ENCODE assay signal across 9 mouse cellular contexts in genomic region chr3:129199160-129199608, GRCm38 (mm10). TPM values are rescaled to one million over a fixed set of nuclear protein-coding genes. Genes with fewer than 3 reads are reported as not detected.
DNase-seq lines count a peak whose midpoint lies in the region; ATAC-seq lines count a peak whose summit lies in the region.
"Had no signal": no experiment of that assay in that cellular context is flagged by ENCODE, and none has a peak within 500 bp of the region (broad histone marks: within the 10 kb centered on the region; RNA-seq: fewer than 3 reads in every experiment).

No protein-coding gene starts in this region.

- peaks cover 35% of the 10 kb centered on the region for H3K4me1 ChIP-seq in heart, embryonic 13.5 days
- no peaks in the 10 kb centered on the region for H3K4me1 ChIP-seq in brown adipose tissue, adult 24 weeks (ENCODE audit: control insufficient read depth, insufficient read depth, insufficient read length, low read length)
- H3K4me1 ChIP-seq in hindbrain, embryonic 15.5 days (replicated peaks) = peaks cover 17% of the 10 kb centered on the region
- peaks cover 21% of the 10 kb centered on the region for H3K4me1 ChIP-seq in midbrain, embryonic 15.5 days

- no peaks in the 10 kb centered on the region for H3K36me3 ChIP-seq in heart, embryonic 13.5 days
- no peaks in the 10 kb centered on the region for H3K36me3 ChIP-seq in hindbrain, embryonic 15.5 days
- H3K36me3 ChIP-seq in midbrain, embryonic 15.5 days (replicated peaks) = no peaks in the 10 kb centered on the region

- intact Hi-C loops in heart, postnatal 36 days (cut with DNase I) = no loop called here

- peak overlapping the region; percentile 87 for H3K4me2 ChIP-seq in heart, embryonic 13.5 days
- H3K4me2 ChIP-seq in hindbrain, embryonic 15.5 days = peak overlapping the region; percentile 54
- peak overlapping the region; percentile 42 for H3K4me2 ChIP-seq in midbrain, embryonic 15.5 days

- H3K9ac ChIP-seq in heart, embryonic 13.5 days = peak overlapping the region; percentile 70
- no peak overlapping the region for H3K9ac ChIP-seq in hindbrain, embryonic 15.5 days
- H3K9ac ChIP-seq in midbrain, embryonic 15.5 days = no peak overlapping the region

- H3K27me3 ChIP-seq in heart, embryonic 13.5 days (replicated peaks) = peaks cover 94% of the 10 kb centered on the region
- H3K27me3 ChIP-seq in hindbrain, embryonic 15.5 days = peaks cover 88% of the 10 kb centered on the region
- peaks cover 76% of the 10 kb centered on the region for H3K27me3 ChIP-seq in midbrain, embryonic 15.5 days (replicated peaks)
- H3K27me3 ChIP-seq: CH12.LX had no signal

- peak overlapping the region; percentile 57 for H3K4me3 ChIP-seq in heart, embryonic 13.5 days
- peak overlapping the region; percentile 23; the same call in 1 of the 2 replicates for H3K4me3 ChIP-seq in brown adipose tissue, adult 24 weeks (ENCODE audit: insufficient read depth, low read depth, low read length)
- H3K4me3 ChIP-seq in hindbrain, embryonic 15.5 days = peak overlapping the region; percentile 32
- H3K4me3 ChIP-seq in midbrain, embryonic 15.5 days = peak overlapping the region; percentile 31

- no peak for DNase-seq in heart, postnatal 36 days
- no peak for DNase-seq in spleen, postnatal 4 days (ENCODE audit: low spot score in 2 of 2)
- no peak for DNase-seq in thymus, postnatal 14 days
- no peak for DNase-seq in spleen, postnatal 10 days (ENCODE audit: low spot score in 2 of 2)

- H3K27ac ChIP-seq in heart, embryonic 13.5 days (replicated peaks) = no peak overlapping the region
- no peak overlapping the region for H3K27ac ChIP-seq in brown adipose tissue, adult 24 weeks (replicated peaks; ENCODE audit: low read depth, low read length)
- H3K27ac ChIP-seq in hindbrain, embryonic 15.5 days (replicated peaks) = no peak overlapping the region
- H3K27ac ChIP-seq in midbrain, embryonic 15.5 days = peak overlapping the region; percentile 47; the same call in 1 of the 2 replicates

- no peak for ATAC-seq in heart, embryonic 13.5 days (ENCODE audit: extremely low read depth, insufficient number of reproducible peaks, low FRiP score, low TSS enrichment)
- ATAC-seq in hindbrain, embryonic 15.5 days (ENCODE audit: low FRiP score, low read depth) = no peak
- 0 out of 2 replicates have a peak, but pooled peaks have one; percentile 2 for ATAC-seq in midbrain, embryonic 15.5 days (replicated peaks)

- 2% methylated on average over 16 of the region's 16 CpGs for WGBS in heart, embryonic 13.5 days
- under 1% methylated on average over 16 of the region's 16 CpGs for WGBS in hindbrain, embryonic 15.5 days
- WGBS in midbrain, embryonic 15.5 days = 1% methylated on average over 16 of the region's 16 CpGs

- H3K9me3 ChIP-seq in heart, embryonic 13.5 days = no peaks in the 10 kb centered on the region
- H3K9me3 ChIP-seq in hindbrain, embryonic 15.5 days = no peaks in the 10 kb centered on the region
- no peaks in the 10 kb centered on the region for H3K9me3 ChIP-seq in midbrain, embryonic 15.5 days

RNA-seq across cellular contexts. Expression of gene Pitx2, which starts 0.5 kb away (rescaled TPM):
- polyA plus RNA-seq in heart, embryonic 13.5 days (2015; fragmentation: Nextera tagmentation; extraction: Ambion mirVana) = 29.2 and 30.1 TPM in 2 replicates
- 1 to 10 TPM in 1 of 2 experiments, under 1 TPM in 1; 0.43 to 1.1 TPM for total RNA-seq in heart, postnatal 36 days (2021)
- polyA plus RNA-seq in brown adipose tissue, adult 24 weeks (2012; ENCODE audit: insufficient read depth, insufficient read length, missing spikeins) = 0.59 TPM in 1 of 2 replicates, not detected in the other
- 1.5 and 1.6 TPM in 2 replicates for polyA plus RNA-seq in hindbrain, embryonic 15.5 days (2015; fragmentation: Nextera tagmentation; extraction: Ambion mirVana)
- polyA plus RNA-seq in midbrain, embryonic 15.5 days (2015; fragmentation: Nextera tagmentation; extraction: Ambion mirVana) = 41.0 and 60.5 TPM in 2 replicates
- total RNA-seq: CH12.LX had no signal

Comparison
In these comparisons a context has a peak if more than half of its experiments do, and no peak if none do; other contexts are left out.
1. RNA of gene Pitx2, which starts 0.5 kb away (polyA plus RNA-seq): 41.0 to 60.5 TPM in midbrain, embryonic 15.5 days and 29.2 to 30.1 TPM in heart, embryonic 13.5 days; 1.5 to 1.6 TPM in hindbrain, embryonic 15.5 days and 0.59 TPM in brown adipose tissue, adult 24 weeks; every median in the first group is over 10 times any median in the second.
2. Peak in every context shown above with its lines, with median percentiles within 50 percentile points of each other: H3K4me2 ChIP-seq and H3K4me3 ChIP-seq.